Mouse (Mus musculus) lung, postnatal 25 days (tissue): ENCODE measurements at regions not wholly inside any gene's neighbourhood (a gene's known extent, or its start where the extent isn't known, plus 50 kb on each side); places are given as distances from the start of the nearest gene placed in this dataset.

Experiments
- DNase-seq: peaks from one replicate; pipeline ENCODE4 v3.0.0; 2022; ENCODE audit warnings: low spot score

DNA sequence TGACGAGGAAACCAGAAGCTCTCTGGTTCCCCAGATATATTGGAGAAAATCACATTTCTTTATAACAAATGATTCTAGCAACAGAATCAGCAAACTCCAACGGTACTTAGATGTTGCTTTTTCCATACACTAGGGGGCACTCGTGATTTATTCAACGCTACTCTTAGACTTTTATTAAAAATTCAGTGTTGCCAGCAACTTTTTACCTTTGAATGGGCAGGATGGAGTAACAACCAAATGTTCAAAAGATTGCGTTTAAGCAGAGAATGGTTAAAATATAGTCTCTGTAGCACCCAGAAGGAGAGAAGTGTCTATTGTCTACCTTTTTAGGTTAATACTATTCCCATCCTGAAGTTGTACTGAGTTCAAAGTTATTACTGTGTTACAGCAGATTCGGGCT lies 715.4 kb upstream of the Cblb start:
- peak; percentile 18 for DNase-seq

GRCm38 (mm10) chr16:51332262-51332661 lies 698.8 kb upstream of the Cblb start:
- no peak for DNase-seq

DNA sequence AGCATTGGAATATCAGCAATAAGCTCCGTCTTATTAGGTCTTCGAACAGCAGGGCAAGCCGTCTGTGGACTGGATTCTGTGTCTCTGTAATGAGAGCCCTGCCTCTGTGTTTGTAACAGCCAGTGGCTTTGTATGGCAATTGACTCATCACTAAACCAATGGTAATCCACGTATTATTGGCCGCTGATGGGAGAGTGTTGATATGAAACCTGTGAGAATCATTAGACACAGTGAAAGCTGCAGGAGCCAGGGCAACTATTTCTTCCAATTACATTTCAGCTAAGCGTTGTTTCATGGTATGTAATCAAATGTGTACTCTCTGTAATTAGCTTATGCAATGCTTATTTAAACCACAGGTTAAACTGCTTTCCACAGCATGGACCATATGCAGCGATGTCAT lies 696.1 kb upstream of the Cblb start:
- DNase-seq, result no peak

DNA sequence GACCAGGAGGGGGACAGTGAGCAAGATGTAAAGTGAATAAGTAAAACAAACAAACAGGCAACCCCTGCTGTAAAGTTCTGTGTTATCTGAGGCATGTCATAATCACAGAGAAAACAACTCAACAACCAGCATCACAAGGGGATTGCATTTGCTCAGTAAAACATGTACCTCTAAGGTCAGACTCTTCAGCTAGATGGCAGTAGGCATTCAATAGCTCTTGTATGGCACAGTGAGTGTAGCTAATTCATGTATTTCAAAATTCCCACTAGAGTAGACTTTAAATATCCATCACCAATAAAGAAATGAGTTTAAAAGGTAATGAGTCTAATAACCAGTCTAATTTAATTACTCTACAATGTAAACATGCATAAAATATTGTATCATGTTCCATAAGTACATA lies 683.9 kb upstream of the Cblb start:
- no peak for DNase-seq

DNA sequence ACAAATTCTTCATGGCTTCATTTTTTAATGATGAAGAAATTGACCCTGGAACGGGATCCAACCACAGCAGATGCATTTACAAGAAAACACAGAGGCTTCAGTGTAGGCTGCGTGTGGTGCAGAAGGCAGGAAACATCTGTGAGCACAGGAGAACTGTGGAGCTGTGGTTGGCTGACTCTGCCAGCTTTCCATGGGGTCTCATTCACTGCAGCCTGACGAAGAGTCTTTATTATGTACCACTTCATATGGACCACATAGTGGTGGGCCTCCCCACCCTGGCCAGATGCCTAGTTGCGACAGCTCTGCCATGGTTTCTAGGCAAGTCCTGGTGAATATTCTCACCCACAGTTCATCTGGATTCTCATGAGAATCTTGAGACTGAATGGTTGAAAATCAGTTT lies 678.9 kb upstream of the Cblb start:
- peak; percentile 1 for DNase-seq

GRCm38 (mm10) chr16:51353791-51354190 lies 677.2 kb upstream of the Cblb start:
- no peak for DNase-seq

DNA sequence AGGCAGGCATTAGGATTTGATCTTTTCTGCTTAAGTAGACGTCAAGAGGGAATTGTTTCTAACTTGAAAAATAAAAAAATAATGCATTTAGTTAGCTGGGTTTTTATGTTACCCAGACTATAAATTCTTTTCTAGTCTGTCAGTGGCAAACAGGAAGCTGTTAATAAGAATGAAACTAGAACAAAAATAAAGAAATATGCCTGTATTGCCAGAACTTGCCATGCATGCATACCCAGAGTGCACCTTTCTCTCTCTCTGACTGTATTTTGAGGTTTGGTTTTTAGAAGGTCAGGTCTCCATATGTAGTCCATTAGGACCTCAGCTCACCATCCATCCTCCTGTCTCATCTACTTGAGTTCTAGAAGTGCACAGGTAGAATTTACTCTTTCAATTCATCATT lies 661.0 kb upstream of the Cblb start:
- no peak for DNase-seq

- no peak for DNase-seq
These were observed 644.6 kb upstream of the Cblb start for GRCm38 (mm10) chr16:51386456-51386855.

DNA sequence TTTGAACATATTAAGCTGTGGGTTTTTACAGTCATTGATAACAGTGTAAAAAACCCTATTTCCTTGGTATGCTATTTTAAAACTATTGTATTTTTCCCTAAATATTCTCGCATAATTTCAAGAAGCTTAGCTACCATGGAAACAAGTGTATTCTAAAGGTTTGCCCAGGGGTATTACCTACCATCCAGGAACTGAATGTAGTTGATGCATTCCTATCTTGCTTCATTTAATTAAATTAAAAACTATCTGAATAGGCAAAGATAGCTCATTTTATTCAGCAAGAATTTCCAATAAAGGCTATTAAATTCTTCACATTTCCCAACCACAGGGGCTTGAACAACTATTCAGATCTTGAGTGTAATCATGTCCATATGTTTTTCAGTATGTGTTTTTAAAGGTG lies 643.5 kb upstream of the Cblb start:
- DNase-seq, result no peak

GRCm38 (mm10) chr16:51393871-51394270 lies 637.2 kb upstream of the Cblb start:
- DNase-seq, result no peak
